Mouse (Mus musculus): ENCODE measurements at regions not wholly inside any gene's neighbourhood (a gene's known extent, or its start where the extent isn't known, plus 50 kb on each side); places are given as distances from the start of the nearest gene placed in this dataset.

DNA sequence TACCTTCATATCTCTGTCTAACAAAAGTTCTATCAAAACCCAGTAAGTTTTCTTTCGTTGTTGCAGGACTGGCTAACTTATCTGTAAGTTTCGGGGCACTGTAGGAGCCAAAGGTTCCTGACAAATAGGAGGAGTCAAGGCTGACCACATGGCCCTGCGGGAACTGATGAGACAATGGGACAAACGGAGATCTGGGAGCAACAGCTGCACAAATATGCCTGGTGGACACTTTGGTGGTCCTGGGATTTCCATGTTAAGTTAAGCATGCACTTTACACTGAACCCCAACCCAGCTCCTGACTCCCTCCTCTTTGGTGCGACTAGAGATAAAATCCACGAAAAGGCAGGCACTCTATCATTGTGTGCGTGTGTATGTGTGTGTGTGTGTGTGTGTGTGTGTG, 50.7 kb upstream of the Smtn start:
- peaks cover 4% of the 10 kb centered on the region for H3K27me3 ChIP-seq (replicated peaks)
- no peak for TF ChIP-seq TBP (conservative IDR thresholded peaks at IDR 0.05; ENCODE audit: low read depth, low read length)
- no peak for TF ChIP-seq JUND (conservative IDR thresholded peaks at IDR 0.05; ENCODE audit: low read depth, low read length)
- TF ChIP-seq KAT2A (IDR thresholded peaks at IDR 0.05; ENCODE audit: insufficient replicate concordance, low read length): no peak
- no peak for TF ChIP-seq TCF12 (IDR thresholded peaks at IDR 0.05; ENCODE audit: low read depth, low read length)
- TF ChIP-seq PAX5 (IDR thresholded peaks at IDR 0.05; ENCODE audit: low read length): no peak
- TF ChIP-seq JUN (IDR thresholded peaks at IDR 0.05; ENCODE audit: insufficient read depth, low read depth, low read length): no peak
- TF ChIP-seq POLR2AphosphoS2 (IDR thresholded peaks at IDR 0.05; ENCODE audit: low read depth, low read length): no peak
- TF ChIP-seq SIN3A (IDR thresholded peaks at IDR 0.05; ENCODE audit: low read length): no peak
- TF ChIP-seq RCOR1 (conservative IDR thresholded peaks at IDR 0.05; ENCODE audit: low read depth, low read length): no peak
- no peak for TF ChIP-seq RAD21 (IDR thresholded peaks at IDR 0.05; ENCODE audit: low read depth, low read length)
- TF ChIP-seq CTCF (conservative IDR thresholded peaks at IDR 0.05 in 1 of 2, IDR thresholded peaks at IDR 0.05 in 1 of 2; ENCODE audit: low read depth in 2 of 2, low read length in 2 of 2): no peak
- TF ChIP-seq BHLHE40 (IDR thresholded peaks at IDR 0.05; ENCODE audit: low read depth, low read length): no peak
- no peak for TF ChIP-seq E2F4 (IDR thresholded peaks at IDR 0.05; ENCODE audit: insufficient replicate concordance, low read depth, low read length)
- no peak for TF ChIP-seq HCFC1 (IDR thresholded peaks at IDR 0.05; ENCODE audit: low read depth, low read length)
- no peak for TF ChIP-seq EP300 (IDR thresholded peaks at IDR 0.05; ENCODE audit: low read length)
- TF ChIP-seq ELF1 (IDR thresholded peaks at IDR 0.05; ENCODE audit: low read depth, low read length): no peak
- no peak for TF ChIP-seq MEF2A (IDR thresholded peaks at IDR 0.05; ENCODE audit: borderline replicate concordance, low read depth, low read length)
- no peak for TF ChIP-seq NELFE (IDR thresholded peaks at IDR 0.05; ENCODE audit: low read depth, low read length)
- no peak for TF ChIP-seq MAX (IDR thresholded peaks at IDR 0.05; ENCODE audit: low read length)
- TF ChIP-seq GABPA (IDR thresholded peaks at IDR 0.05; ENCODE audit: insufficient replicate concordance, low read depth, low read length): no peak
- in situ Hi-C loops (cut with MboI; ENCODE audit: low pct_ligation_motif_present, low pct_unique_long_range_greater_than_20kb, low sequenced_read_pairs): no loop called here
- no peak overlapping the region for H3K27ac ChIP-seq (ENCODE audit: insufficient read depth, low read depth)
- no peak overlapping the region for H3K4me3 ChIP-seq (replicated peaks in 1 of 3; ENCODE audit: low read depth in 2 of 3, low read length in 2 of 3, poor library complexity in 1 of 3)
- no peak for DNase-seq (ENCODE audit: extremely low read depth)
- no peak overlapping the region for H3K9ac ChIP-seq (ENCODE audit: insufficient read depth, low read depth)
- H3K79me2 ChIP-seq (replicated peaks; ENCODE audit: control insufficient read depth, extremely low read depth, insufficient read depth, poor library complexity, severe bottlenecking): no peaks in the 10 kb centered on the region
- no peaks in the 10 kb centered on the region for H3K36me3 ChIP-seq (replicated peaks in 1 of 2; ENCODE audit: control insufficient read depth in 1 of 2, insufficient read depth in 1 of 2, low read length in 1 of 2)
- dilution Hi-C loops (cut with MboI; ENCODE audit: extremely low pct_ligation_motif_present, extremely low pct_unique_long_range_greater_than_20kb, low sequenced_read_pairs): no loop called here
- peaks cover 4 to 7% of the 10 kb centered on the region in 2 experiments for H3K4me1 ChIP-seq (ENCODE audit: control insufficient read depth in 1 of 2, insufficient read depth in 2 of 2)
- H3K9me3 ChIP-seq (replicated peaks; ENCODE audit: low read length): no peaks in the 10 kb centered on the region
- no peak overlapping the region for H3K4me2 ChIP-seq (ENCODE audit: insufficient read depth, low read depth, poor library complexity, severe bottlenecking)

Data from CH12.LX (cell line).